Mouse (Mus musculus) heart, postnatal 10 days (tissue): ENCODE data around the gene Spns3. TPM values are rescaled to one million over a fixed set of nuclear protein-coding genes. Genes with fewer than 3 reads are reported as not detected.

ENCODE experiments used
- DNase-seq, 2 experiments: peaks; one replicate each; pipeline ENCODE4 v3.0.0; 2021
- intact Hi-C: fragments of 180-260 bp; cut with DNase I; formaldehyde crosslinking; loops from one replicate; pipeline ENCODE4 v1.15.1; 2025
- total RNA-seq, 2 experiments: library from RNA; stranded (reverse); gene quantifications; 2 replicates each; pipeline ENCODE4 v1.2.3; 2021

Gene Spns3
- total RNA-seq, 2 experiments from 2014 or later, result 0.07 TPM; not detected in 1

- intact Hi-C loops, result no loop called here
- DNase-seq, result no peak
These were observed 84.2 kb downstream of the Spns3 start for GRCm38 (mm10) chr11:72465978-72466693.

GRCm38 (mm10) chr11:72464821-72465220 is 85.5 kb downstream of the Spns3 start:
- intact Hi-C loops, result no loop called here
- no peak for DNase-seq

GRCm38 (mm10) chr11:72461500-72461981 is 88.8 kb downstream of the Spns3 start:
- intact Hi-C loops, result no loop called here
- peak in 1 of 2 experiments; percentile 58 for DNase-seq

- no peak for DNase-seq
- intact Hi-C loops, result no loop called here
These were observed 91.8 kb downstream of the Spns3 start for GRCm38 (mm10) chr11:72458502-72458901.

- intact Hi-C loops, result loop anchor here (2.0 kb wide), 1 partner anchor 31 kb away; the partner anchor contains the start of gene Spns2
- peak; percentile 67 to 72 for DNase-seq
These were observed 92.3 kb downstream of the Spns3 start for GRCm38 (mm10) chr11:72457995-72458496.

GRCm38 (mm10) chr11:72455694-72456093 is 94.6 kb downstream of the Spns3 start:
- DNase-seq, result no peak
- intact Hi-C loops, result loop anchor here (2.0 kb wide), 1 partner anchor 33 kb away; the partner anchor contains the start of gene Spns2

GRCm38 (mm10) chr11:72453105-72453953 is 97.0 kb downstream of the Spns3 start:
- intact Hi-C loops, result no loop called here
- DNase-seq, result no peak

GRCm38 (mm10) chr11:72452140-72452665 is 98.1 kb downstream of the Spns3 start:
- intact Hi-C loops, result no loop called here

GRCm38 (mm10) chr11:72447475-72447874 is 102.8 kb downstream of the Spns3 start:
- no peak for DNase-seq
- intact Hi-C loops, result loop anchor here (5.0 kb wide), 1 partner anchor 115 kb away; no protein-coding TSS in a partner anchor

More at GRCm38 (mm10) chr11:72452140-72452665, 98.1 kb downstream of the Spns3 start:
- no peak for DNase-seq

GRCm38 (mm10) chr11:72446311-72447105 is 103.8 kb downstream of the Spns3 start:
- intact Hi-C loops, result loop anchor here (5.0 kb wide), 1 partner anchor 116 kb away; no protein-coding TSS in a partner anchor
- peak in 1 of 2 experiments; percentile 59 for DNase-seq

Other genes starting within 250 kb of the Spns3 start
- 10 to 100 TPM in 1 of 2 experiments, 1 to 10 TPM in 1; 9.1 to 11.6 TPM for gene Xaf1, start 248.9 kb downstream of the Spns3 start, total RNA-seq
- not detected for gene Fbxo39, start 236.1 kb downstream of the Spns3 start, total RNA-seq
- under 1 TPM in 1 of 2 experiments, not detected in 1; 0.19 TPM for gene Tekt1, start 188.1 kb downstream of the Spns3 start, total RNA-seq
- 10 to 100 TPM; 39.0 to 40.9 TPM for gene Smtnl2, start 138.8 kb downstream of the Spns3 start, total RNA-seq
- gene Ggt6, start 115.0 kb downstream of the Spns3 start, total RNA-seq, result not detected
- gene Mybbp1a, start 109.2 kb downstream of the Spns3 start, total RNA-seq, result 10 to 100 TPM; 47.0 to 50.0 TPM
- gene Spns2, start 60.6 kb downstream of the Spns3 start, total RNA-seq, result 10 to 100 TPM; 18.0 to 19.5 TPM
- 10 to 100 TPM; 63.8 to 71.0 TPM for gene Ube2g1, start 56.8 kb upstream of the Spns3 start, total RNA-seq
- 10 to 100 TPM; 26.9 to 28.8 TPM for gene Ankfy1, start 139.5 kb upstream of the Spns3 start, total RNA-seq
- 1 to 10 TPM; 8.0 to 9.0 TPM for gene Cyb5d2, start 245.6 kb upstream of the Spns3 start, total RNA-seq
- gene Zzef1, start 245.7 kb upstream of the Spns3 start, total RNA-seq, result 10 to 100 TPM; 28.0 to 33.2 TPM